Mouse (Mus musculus) testis, adult 2 months (tissue): Measurements from ENCODE around the gene Foxp1.

Experiments
- CTCF ChIP-seq: fragments of 200-500 bp; IDR thresholded peaks from 2 replicates; pipeline ENCODE4 v1.5.1; 2012; ENCODE audit warnings: low read depth, mild to moderate bottlenecking, inconsistent platforms, low read length, moderate library complexity; ENCODE audit not compliant: control insufficient read depth, insufficient read depth, insufficient replicate concordance
- POLR2A ChIP-seq: fragments of 200-500 bp; IDR thresholded peaks from 2 replicates; pipeline ENCODE4 v1.6.1; 2012; ENCODE audit warnings: low read depth, mild to moderate bottlenecking, inconsistent platforms, low read length, moderate library complexity; ENCODE audit not compliant: control insufficient read depth

DNA sequence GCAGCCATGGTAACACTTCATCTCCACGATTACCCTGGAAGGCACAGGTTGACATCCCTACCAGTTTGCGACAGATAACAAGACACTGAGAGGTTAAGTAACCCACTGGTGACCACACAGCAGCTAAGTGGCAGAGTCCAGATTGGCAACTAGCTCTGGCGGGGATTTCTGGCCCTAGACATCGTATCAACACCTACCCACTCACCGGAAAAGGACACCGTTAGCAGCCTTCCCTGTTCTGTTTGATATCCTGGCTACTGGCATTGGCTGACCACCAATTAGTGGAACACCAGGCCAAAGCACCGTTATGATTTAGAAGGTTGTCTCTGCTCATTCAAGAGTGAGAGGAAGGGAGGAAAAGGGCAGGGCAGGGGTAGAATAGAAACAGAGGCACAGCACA, 312.4 kb downstream of the Foxp1 start:
- TF ChIP-seq POLR2A (no peak), CTCF (no peak)
